Mouse (Mus musculus) liver, postnatal 0 days (tissue): ENCODE measurements at regions not wholly inside any gene's neighbourhood (a gene's known extent, or its start where the extent isn't known, plus 50 kb on each side); places are given as distances from the start of the nearest gene placed in this dataset.

ENCODE experiments used
- CTCF ChIP-seq: sonication (generic); IDR thresholded peaks from 2 replicates; pipeline ENCODE4 v1.5.1; 2016; ENCODE audit warnings: antibody characterized with exemption, low read depth
- EP300 ChIP-seq: IDR thresholded peaks from 2 replicates; pipeline ENCODE4 v1.6.1; 2016; ENCODE audit warnings: antibody characterized with exemption, low read depth, mild to moderate bottlenecking

GRCm38 (mm10) chr12:26567435-26567834 is 98.4 kb downstream of the Cmpk2 start:
- TF ChIP-seq CTCF (no peak), EP300 (no peak)
